Comparison of ENCODE assay signal across 23 mouse cellular contexts in genomic region chr8:96983103-96983502, GRCm38 (mm10).
DNase-seq lines count a peak whose midpoint lies in the region; ATAC-seq lines count a peak whose summit lies in the region.
"Had no signal": no experiment of that assay in that cellular context is flagged by ENCODE, and none has a peak within 500 bp of the region (broad histone marks: within the 10 kb centered on the region; RNA-seq: fewer than 3 reads in every experiment).

No protein-coding gene starts in this region.

- H3K27me3 ChIP-seq in kidney, embryonic 14.5 days (ENCODE audit: control insufficient read depth, insufficient read depth, low read length), result no peaks in the 10 kb centered on the region
- H3K27me3 ChIP-seq: embryonic facial prominence, embryonic 13.5 days; forebrain, embryonic 12.5 days; hindbrain, embryonic 13.5 days had no signal

- H3K4me3 ChIP-seq in kidney, embryonic 14.5 days (ENCODE audit: low read length), result no peak overlapping the region
- H3K4me3 ChIP-seq: embryonic facial prominence, embryonic 13.5 days; forebrain, embryonic 12.5 days; heart, embryonic 10.5 days; hindbrain, embryonic 13.5 days had no signal

- 51% methylated on average over 2 of the region's 2 CpGs for whole genome bisulfite sequencing in kidney, embryonic 14.5 days

- no peaks in the 10 kb centered on the region for H3K9me3 ChIP-seq in kidney, embryonic 14.5 days (ENCODE audit: control insufficient read depth, low read length)
- H3K9me3 ChIP-seq: embryonic facial prominence, embryonic 13.5 days; forebrain, embryonic 12.5 days; G1E; heart, embryonic 10.5 days; hindbrain, embryonic 13.5 days had no signal

- no peaks in the 10 kb centered on the region for H3K4me1 ChIP-seq in kidney, embryonic 14.5 days (ENCODE audit: control insufficient read depth, insufficient read depth, low read length)
- H3K4me1 ChIP-seq: embryonic facial prominence, embryonic 13.5 days; forebrain, embryonic 12.5 days; heart, embryonic 10.5 days; hindbrain, embryonic 13.5 days had no signal

- H3K9ac ChIP-seq in kidney, embryonic 14.5 days (ENCODE audit: low read depth, low read length), result no peak overlapping the region
- H3K9ac ChIP-seq: embryonic facial prominence, embryonic 13.5 days; forebrain, embryonic 12.5 days; hindbrain, embryonic 13.5 days had no signal

- H3K27ac ChIP-seq in kidney, embryonic 14.5 days (ENCODE audit: low read depth, low read length), result no peak overlapping the region
- H3K27ac ChIP-seq: embryonic facial prominence, embryonic 13.5 days; forebrain, embryonic 12.5 days; heart, embryonic 10.5 days; hindbrain, embryonic 13.5 days had no signal

- no peak overlapping the region for H3K4me2 ChIP-seq in kidney, embryonic 14.5 days (replicated peaks; ENCODE audit: low read depth, low read length)
- H3K4me2 ChIP-seq: embryonic facial prominence, embryonic 13.5 days; forebrain, embryonic 12.5 days; hindbrain, embryonic 13.5 days had no signal

- no peaks in the 10 kb centered on the region for H3K36me3 ChIP-seq in kidney, embryonic 14.5 days (ENCODE audit: control insufficient read depth, insufficient read depth, low read length)
- H3K36me3 ChIP-seq: embryonic facial prominence, embryonic 13.5 days; forebrain, embryonic 12.5 days; G1E; heart, embryonic 10.5 days; hindbrain, embryonic 13.5 days had no signal

- DNase-seq in kidney, adult 11 months, result peak; percentile 12
- no peak for DNase-seq in kidney, adult 18-20 months
- peak; percentile 29 for DNase-seq in kidney, postnatal 14 days
- DNase-seq in cerebellum, postnatal 36 days, result no peak
- no peak for DNase-seq in adrenal gland, postnatal 25 days
- no peak for DNase-seq in right cerebral cortex, postnatal 10 days (ENCODE audit: low spot score in 2 of 2)
- DNase-seq: adrenal gland, postnatal 14 days; B cell, adult 2 months; cerebellum, adult 11-12 months; cerebellum, adult 9-10 months; cerebellum, postnatal 25 days; gastrocnemius, postnatal 10 days; heart, adult 18-20 months; heart, postnatal 14 days had no signal

- peak; percentile 64; the same call in 1 of the 2 replicates for ATAC-seq in kidney, embryonic 14.5 days (ENCODE audit: low FRiP score, low TSS enrichment)
- ATAC-seq: activated CD4-positive, CD25-positive, alpha-beta regulatory T cell, adult 4 months; CD4-positive, CD25-positive, alpha-beta regulatory T cell, adult 4 months; forebrain, embryonic 16.5 days had no signal

Comparison
In these comparisons a context has a peak if more than half of its experiments do, and no peak if none do; other contexts are left out.
1. DNase-seq: peak in kidney, adult 11 months (single experiment) and kidney, postnatal 14 days (single experiment); none in kidney, adult 18-20 months (single experiment), cerebellum, postnatal 36 days (0 of 2), adrenal gland, postnatal 25 days (single experiment) and right cerebral cortex, postnatal 10 days (0 of 2).